Mouse (Mus musculus): ENCODE results near the gene Sumo1. TPM values are rescaled to one million over a fixed set of nuclear protein-coding genes. Genes with fewer than 3 reads are reported as not detected.

Gene Sumo1
- polyA plus RNA-seq, 1 experiment, result 228 TPM

GRCm38 (mm10) chr1:59592876-59593275, 77.8 kb downstream of the Sumo1 start:
- Histone ChIP-seq H3K27ac (replicated peaks; ENCODE audit: low read depth, low read length) (no peak overlapping the region), H3K4me3 (ENCODE audit: insufficient read depth, low read depth, low read length) (peak overlapping the region; percentile 13; the same call in 1 of the 2 replicates), H3K4me1 (ENCODE audit: control insufficient read depth, insufficient read depth, insufficient read length, low read length) (peaks cover 3% of the 10 kb centered on the region)

GRCm38 (mm10) chr1:59592359-59592758, 78.3 kb downstream of the Sumo1 start:
- Histone ChIP-seq H3K4me1 (ENCODE audit: control insufficient read depth, insufficient read depth, insufficient read length, low read length) (peaks cover 3% of the 10 kb centered on the region), H3K27ac (replicated peaks; ENCODE audit: low read depth, low read length) (no peak overlapping the region), H3K4me3 (ENCODE audit: insufficient read depth, low read depth, low read length) (no peak overlapping the region)

- no peak overlapping the region for H3K27ac ChIP-seq (replicated peaks; ENCODE audit: low read depth, low read length)
Measured at GRCm38 (mm10) chr1:59589271-59589670, 81.4 kb downstream of the Sumo1 start.

GRCm38 (mm10) chr1:59584656-59585410, 85.8 kb downstream of the Sumo1 start:
- Histone ChIP-seq H3K4me3 (ENCODE audit: insufficient read depth, low read depth, low read length) (no peak overlapping the region), H3K4me1 (ENCODE audit: control insufficient read depth, insufficient read depth, insufficient read length, low read length) (no peaks in the 10 kb centered on the region), H3K27ac (replicated peaks; ENCODE audit: low read depth, low read length) (no peak overlapping the region)

More at GRCm38 (mm10) chr1:59589271-59589670, 81.4 kb downstream of the Sumo1 start:
- H3K4me3 ChIP-seq (ENCODE audit: insufficient read depth, low read depth, low read length), result no peak overlapping the region
- peaks cover 3% of the 10 kb centered on the region for H3K4me1 ChIP-seq (ENCODE audit: control insufficient read depth, insufficient read depth, insufficient read length, low read length)

- no peaks in the 10 kb centered on the region for H3K4me1 ChIP-seq (ENCODE audit: control insufficient read depth, insufficient read depth, insufficient read length, low read length)
- H3K27ac ChIP-seq (replicated peaks; ENCODE audit: low read depth, low read length), result no peak overlapping the region
- H3K4me3 ChIP-seq (ENCODE audit: insufficient read depth, low read depth, low read length), result no peak overlapping the region
Measured at GRCm38 (mm10) chr1:59580880-59581279, 89.8 kb downstream of the Sumo1 start.

- Histone ChIP-seq H3K4me1 (ENCODE audit: control insufficient read depth, insufficient read depth, insufficient read length, low read length) (no peaks in the 10 kb centered on the region), H3K4me3 (ENCODE audit: insufficient read depth, low read depth, low read length) (no peak overlapping the region), H3K27ac (replicated peaks; ENCODE audit: low read depth, low read length) (no peak overlapping the region)
Measured at GRCm38 (mm10) chr1:59580131-59580751, 90.4 kb downstream of the Sumo1 start.

GRCm38 (mm10) chr1:59579327-59579726, 91.3 kb downstream of the Sumo1 start:
- Histone ChIP-seq H3K27ac (replicated peaks; ENCODE audit: low read depth, low read length) (no peak overlapping the region), H3K4me3 (ENCODE audit: insufficient read depth, low read depth, low read length) (no peak overlapping the region), H3K4me1 (ENCODE audit: control insufficient read depth, insufficient read depth, insufficient read length, low read length) (no peaks in the 10 kb centered on the region)

- no peak overlapping the region for H3K4me3 ChIP-seq (ENCODE audit: insufficient read depth, low read depth, low read length)
- no peaks in the 10 kb centered on the region for H3K4me1 ChIP-seq (ENCODE audit: control insufficient read depth, insufficient read depth, insufficient read length, low read length)
- no peak overlapping the region for H3K27ac ChIP-seq (replicated peaks; ENCODE audit: low read depth, low read length)
Measured at GRCm38 (mm10) chr1:59578770-59579169, 91.9 kb downstream of the Sumo1 start.

- no peak overlapping the region for H3K27ac ChIP-seq (replicated peaks; ENCODE audit: low read depth, low read length)
- H3K4me1 ChIP-seq (ENCODE audit: control insufficient read depth, insufficient read depth, insufficient read length, low read length), result peaks cover 3% of the 10 kb centered on the region; the same call in 1 of the 2 replicates
- no peak overlapping the region for H3K4me3 ChIP-seq (ENCODE audit: insufficient read depth, low read depth, low read length)
Measured at GRCm38 (mm10) chr1:59574262-59575187, 96.1 kb downstream of the Sumo1 start.

GRCm38 (mm10) chr1:59573843-59574242, 96.8 kb downstream of the Sumo1 start:
- Histone ChIP-seq H3K4me3 (ENCODE audit: insufficient read depth, low read depth, low read length) (no peak overlapping the region), H3K4me1 (ENCODE audit: control insufficient read depth, insufficient read depth, insufficient read length, low read length) (peaks cover 3% of the 10 kb centered on the region; the same call in 1 of the 2 replicates), H3K27ac (replicated peaks; ENCODE audit: low read depth, low read length) (no peak overlapping the region)

- peaks cover 3% of the 10 kb centered on the region; the same call in 1 of the 2 replicates for H3K4me1 ChIP-seq (ENCODE audit: control insufficient read depth, insufficient read depth, insufficient read length, low read length)
- peak overlapping the region; percentile 28; the same call in 1 of the 2 replicates for H3K27ac ChIP-seq (replicated peaks; ENCODE audit: low read depth, low read length)
- no peak overlapping the region for H3K4me3 ChIP-seq (ENCODE audit: insufficient read depth, low read depth, low read length)
Measured at GRCm38 (mm10) chr1:59571502-59571901, 99.1 kb downstream of the Sumo1 start.

GRCm38 (mm10) chr1:59570767-59571166, 99.9 kb downstream of the Sumo1 start:
- 0 out of 2 replicates have a peak overlapping the region, but pooled peaks have one; percentile 6 for H3K27ac ChIP-seq (replicated peaks; ENCODE audit: low read depth, low read length)
- no peak overlapping the region for H3K4me3 ChIP-seq (ENCODE audit: insufficient read depth, low read depth, low read length)
- peaks cover 3% of the 10 kb centered on the region; the same call in 1 of the 2 replicates for H3K4me1 ChIP-seq (ENCODE audit: control insufficient read depth, insufficient read depth, insufficient read length, low read length)

GRCm38 (mm10) chr1:59569301-59569700, 101.3 kb downstream of the Sumo1 start:
- H3K4me3 ChIP-seq (ENCODE audit: insufficient read depth, low read depth, low read length), result no peak overlapping the region
- H3K27ac ChIP-seq (replicated peaks; ENCODE audit: low read depth, low read length), result no peak overlapping the region
- peaks cover 3% of the 10 kb centered on the region; the same call in 1 of the 2 replicates for H3K4me1 ChIP-seq (ENCODE audit: control insufficient read depth, insufficient read depth, insufficient read length, low read length)

- Histone ChIP-seq H3K27ac (replicated peaks; ENCODE audit: low read depth, low read length) (no peak overlapping the region), H3K4me3 (ENCODE audit: insufficient read depth, low read depth, low read length) (no peak overlapping the region), H3K4me1 (ENCODE audit: control insufficient read depth, insufficient read depth, insufficient read length, low read length) (peaks cover 3% of the 10 kb centered on the region; the same call in 1 of the 2 replicates)
Measured at GRCm38 (mm10) chr1:59568283-59568682, 102.4 kb downstream of the Sumo1 start.

- H3K27ac ChIP-seq (replicated peaks; ENCODE audit: low read depth, low read length), result no peak overlapping the region
- no peak overlapping the region for H3K4me3 ChIP-seq (ENCODE audit: insufficient read depth, low read depth, low read length)
- peaks cover 3% of the 10 kb centered on the region; the same call in 1 of the 2 replicates for H3K4me1 ChIP-seq (ENCODE audit: control insufficient read depth, insufficient read depth, insufficient read length, low read length)
Measured at GRCm38 (mm10) chr1:59567521-59567920, 103.1 kb downstream of the Sumo1 start.
